Mouse (Mus musculus) forebrain, postnatal 0 days (tissue): ENCODE data around the gene Gna14. TPM values are rescaled to one million over a fixed set of nuclear protein-coding genes. Genes with fewer than 3 reads are reported as not detected.

ENCODE experiments used
- ATAC-seq: fragments of 200-750 bp; cut with Nextera tagmentation; 2 replicates; pipeline ENCODE4 v1.8.0; 2017; ENCODE audit warnings: mild to moderate bottlenecking, moderate library complexity
- DNase-seq: peaks from one replicate; pipeline ENCODE4 v3.0.0-alpha.2; 2015
- H3K27ac ChIP-seq: fragments of 300-500 bp; sonication (generic); 2 replicates; pipeline ENCODE4 v1.5.1; 2014; ENCODE audit warnings: low read depth, mild to moderate bottlenecking, antibody characterized with exemption, low read length, moderate library complexity, mixed read lengths
- H3K27me3 ChIP-seq: fragments of 300-500 bp; sonication (generic); 2 replicates; pipeline ENCODE4 v1.6.1; 2014; ENCODE audit warnings: mild to moderate bottlenecking, low read length, mixed read lengths; ENCODE audit not compliant: insufficient read depth
- H3K36me3 ChIP-seq: fragments of 300-500 bp; sonication (generic); 2 replicates; pipeline ENCODE4 v1.6.1; 2014; ENCODE audit warnings: mild to moderate bottlenecking, moderate library complexity; ENCODE audit not compliant: insufficient read depth
- H3K4me1 ChIP-seq: fragments of 300-500 bp; sonication (generic); 2 replicates; pipeline ENCODE4 v1.6.1; 2014; ENCODE audit warnings: antibody characterized with exemption; ENCODE audit not compliant: insufficient read depth
- H3K4me2 ChIP-seq: fragments of 300-500 bp; sonication (generic); 2 replicates; pipeline ENCODE4 v1.6.1; 2014; ENCODE audit warnings: low read depth, mild to moderate bottlenecking, moderate library complexity
- H3K4me3 ChIP-seq: fragments of 300-500 bp; sonication (generic); 2 replicates; pipeline ENCODE4 v1.5.1; 2014; ENCODE audit warnings: low read depth, low read length, mixed read lengths
- H3K9ac ChIP-seq: fragments of 300-500 bp; sonication (generic); 2 replicates; pipeline ENCODE4 v1.6.1; 2014; ENCODE audit warnings: mild to moderate bottlenecking
- H3K9me3 ChIP-seq: fragments of 300-500 bp; sonication (generic); 2 replicates; pipeline ENCODE4 v1.6.1; 2016; ENCODE audit warnings: low read length
- CTCF ChIP-seq: sonication (generic); IDR thresholded peaks from 2 replicates; pipeline ENCODE4 v1.5.1; 2016; ENCODE audit warnings: antibody characterized with exemption, control low read depth, low read depth
- WGBS: fragments of 180-500 bp; shearing (Covaris S2); extraction: QIAGEN DNeasy Blood & Tissue Kit; methylation state at CpG from one replicate; pipeline ENCODE4 v1.1.7; 2014; 5-methylcytosine and 5-hydroxymethylcytosine counted together
- polyA plus RNA-seq: library from polyadenylated mRNA; unstranded; fragments of >200 nt; fragmentation: Nextera tagmentation; extraction: Ambion mirVana; gene quantifications from 2 replicates; pipeline ENCODE4 v1.2.1, GENCODE M21; 2015
- total RNA-seq: library from RNA; depleted of rRNA; stranded (reverse); fragments of >200 nt; gene quantifications from 2 replicates; pipeline ENCODE4 v1.2.3, GENCODE M21; 2014

Gene Gna14
- total and polyA plus RNA-seq, 2 experiments from 2014 or later, result 0.56 to 0.62 TPM

DNA sequence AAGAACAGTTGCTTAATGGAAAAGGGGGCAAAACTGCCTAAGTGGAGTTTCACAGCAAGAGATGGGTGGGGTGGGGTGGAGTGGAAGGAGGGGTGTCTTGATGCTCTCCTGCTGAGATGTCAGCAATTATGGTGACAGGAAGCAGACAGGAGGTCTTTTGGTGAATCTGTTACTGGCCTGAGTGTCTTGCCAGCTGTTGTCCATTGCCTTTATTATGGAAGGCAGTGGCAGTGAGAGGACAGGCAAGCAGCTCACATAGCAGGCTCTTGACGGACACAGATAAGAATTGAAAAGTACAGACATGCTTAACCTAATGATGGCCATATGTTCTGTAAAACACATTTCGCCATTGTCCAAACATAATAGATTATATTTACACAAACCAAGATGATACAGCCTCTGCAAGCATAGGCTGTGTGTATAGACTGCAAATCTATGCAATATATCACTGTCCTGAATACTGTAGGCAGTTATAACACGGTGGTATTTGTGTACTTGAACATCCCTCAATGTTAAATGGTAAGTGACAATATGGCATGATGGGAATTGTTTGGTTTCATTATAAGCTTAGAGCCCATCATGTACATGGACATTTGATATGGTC is 92.8 kb downstream of the Gna14 start:
- Histone ChIP-seq H3K36me3 (no peaks in the 10 kb centered on the region), H3K9me3 (no peaks in the 10 kb centered on the region), H3K27me3 (no peaks in the 10 kb centered on the region), H3K27ac (no peak overlapping the region), H3K4me2 (no peak overlapping the region), H3K4me3 (no peak overlapping the region), H3K4me1 (no peaks in the 10 kb centered on the region), H3K9ac (no peak overlapping the region)
- no peak for DNase-seq
- no peak for TF ChIP-seq CTCF
- 87% methylated on average over 3 of the region's 3 CpGs for whole genome bisulfite sequencing
- no peak for ATAC-seq

DNA sequence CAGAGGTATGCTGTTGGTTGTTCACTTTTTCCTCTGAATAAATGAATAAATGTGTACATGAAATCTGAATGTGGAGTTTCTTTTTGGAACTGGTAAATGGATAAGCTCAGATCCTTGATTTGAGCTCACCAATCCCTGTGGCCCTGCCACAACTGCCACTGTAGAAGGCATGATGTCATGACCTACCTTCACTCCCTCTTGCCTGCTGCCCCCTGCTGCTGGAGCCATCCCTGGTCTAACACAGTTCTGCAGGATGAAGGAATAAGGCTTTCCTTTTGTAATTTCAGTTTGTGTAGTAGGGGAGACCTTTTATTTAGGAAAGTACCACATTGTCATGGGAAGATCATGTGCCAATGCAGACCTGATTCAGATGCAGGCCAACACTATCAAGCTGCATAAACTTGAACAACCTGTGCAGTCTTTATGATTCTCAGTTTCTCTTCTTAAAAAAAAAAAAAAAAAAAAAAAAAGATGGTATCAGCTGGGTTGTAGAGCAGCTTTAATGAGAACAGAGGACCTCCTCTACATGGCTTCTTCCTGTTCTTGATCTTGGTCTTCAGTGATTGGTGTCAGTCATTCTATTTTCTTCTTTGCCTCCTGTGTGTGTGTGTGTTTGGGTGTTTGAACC is 93.8 kb downstream of the Gna14 start:
- no peak overlapping the region for H3K4me2 ChIP-seq
- DNase-seq (no peak), ATAC-seq (no peak)
- H3K27me3 ChIP-seq, result no peaks in the 10 kb centered on the region
- H3K9ac ChIP-seq, result no peak overlapping the region
- no peak overlapping the region for H3K27ac ChIP-seq
- H3K4me1 ChIP-seq, result no peaks in the 10 kb centered on the region
- H3K36me3 ChIP-seq, result no peaks in the 10 kb centered on the region
- H3K4me3 ChIP-seq, result no peak overlapping the region
- H3K9me3 ChIP-seq, result no peaks in the 10 kb centered on the region
- TF ChIP-seq CTCF, result peak; percentile 36; the same call in 1 of the 2 replicates

DNA sequence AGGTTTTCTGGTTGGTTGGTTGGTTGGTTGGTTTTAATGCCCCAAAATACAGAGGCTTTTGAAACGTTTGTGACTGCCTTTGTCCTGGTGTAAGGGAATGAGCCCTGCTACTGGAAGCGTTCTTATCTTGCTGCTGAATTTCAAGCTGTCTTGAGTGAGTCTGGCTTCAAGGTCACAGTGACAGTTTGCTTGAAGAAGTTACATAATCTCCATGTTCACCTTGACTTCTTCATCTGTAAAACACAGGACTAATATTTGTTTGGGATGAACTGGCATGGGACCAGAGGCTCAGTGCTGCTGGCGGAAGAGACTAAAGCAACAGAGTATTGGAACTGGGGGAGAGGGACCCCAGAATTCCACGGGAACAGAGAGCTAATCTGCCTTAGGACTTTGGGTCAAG is 94.4 kb downstream of the Gna14 start:
- 71% methylated on average over 4 of the region's 4 CpGs for WGBS
- DNase-seq (no peak), ATAC-seq (no peak)
- Histone ChIP-seq H3K27ac (no peak overlapping the region), H3K4me1 (no peaks in the 10 kb centered on the region), H3K27me3 (no peaks in the 10 kb centered on the region), H3K9me3 (no peaks in the 10 kb centered on the region), H3K4me2 (no peak overlapping the region), H3K9ac (no peak overlapping the region), H3K36me3 (no peaks in the 10 kb centered on the region), H3K4me3 (no peak overlapping the region)
- TF ChIP-seq CTCF, result no peak

DNA sequence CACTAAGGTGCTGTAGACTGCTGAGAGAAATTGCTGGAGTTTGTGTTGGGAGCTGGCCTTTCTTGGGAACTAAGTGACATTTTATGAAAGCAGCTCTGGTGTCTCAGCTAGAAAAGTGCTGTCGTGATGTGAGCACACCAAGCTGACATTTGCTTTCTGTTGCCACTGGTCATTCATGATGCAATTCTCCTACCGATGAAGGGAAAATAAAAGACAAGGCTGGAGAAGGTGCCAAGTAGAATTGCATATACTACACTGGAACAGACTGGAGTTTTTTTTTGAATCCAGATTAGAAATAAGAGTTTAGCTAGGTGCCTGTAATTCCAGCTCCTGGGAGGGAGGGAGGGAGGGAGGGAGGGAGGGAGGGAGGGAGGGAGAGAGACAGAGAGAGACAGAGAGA is 98.7 kb downstream of the Gna14 start:
- H3K4me2 ChIP-seq, result no peak overlapping the region
- H3K9ac ChIP-seq, result no peak overlapping the region
- ATAC-seq (no peak), DNase-seq (no peak)
- H3K4me3 ChIP-seq, result no peak overlapping the region
- H3K27ac ChIP-seq, result no peak overlapping the region
- H3K36me3 ChIP-seq, result no peaks in the 10 kb centered on the region
- TF ChIP-seq CTCF, result no peak
- no peaks in the 10 kb centered on the region for H3K27me3 ChIP-seq
- WGBS, result 54% methylated on average over 2 of the region's 2 CpGs
- H3K9me3 ChIP-seq, result no peaks in the 10 kb centered on the region
- no peaks in the 10 kb centered on the region for H3K4me1 ChIP-seq

DNA sequence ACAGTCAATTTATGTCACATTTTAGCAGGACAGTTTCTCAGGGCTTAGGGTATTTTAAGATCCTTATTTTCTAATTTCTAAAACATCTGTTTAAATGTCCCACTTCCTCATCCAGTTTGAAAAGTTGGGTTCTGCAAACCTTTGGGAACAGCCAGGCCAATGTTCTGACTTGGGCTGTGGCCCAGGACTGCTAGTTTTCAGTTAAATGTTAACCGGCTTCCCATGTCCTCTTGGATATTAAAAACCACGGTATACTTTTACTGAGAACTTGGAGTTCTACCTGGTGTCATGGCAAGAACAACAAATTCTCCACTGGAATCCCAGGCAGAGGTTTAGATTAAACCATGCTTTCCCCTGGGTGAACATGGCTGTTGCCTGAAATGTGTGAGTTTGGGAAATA is 102.9 kb downstream of the Gna14 start:
- Histone ChIP-seq H3K4me1 (no peaks in the 10 kb centered on the region), H3K27ac (no peak overlapping the region), H3K4me2 (no peak overlapping the region), H3K27me3 (no peaks in the 10 kb centered on the region), H3K4me3 (no peak overlapping the region), H3K36me3 (no peaks in the 10 kb centered on the region), H3K9me3 (no peaks in the 10 kb centered on the region), H3K9ac (no peak overlapping the region)
- TF ChIP-seq CTCF, result no peak
- no peak for ATAC-seq
- WGBS, result 94% methylated on average over 2 of the region's 2 CpGs
- DNase-seq, result no peak

DNA sequence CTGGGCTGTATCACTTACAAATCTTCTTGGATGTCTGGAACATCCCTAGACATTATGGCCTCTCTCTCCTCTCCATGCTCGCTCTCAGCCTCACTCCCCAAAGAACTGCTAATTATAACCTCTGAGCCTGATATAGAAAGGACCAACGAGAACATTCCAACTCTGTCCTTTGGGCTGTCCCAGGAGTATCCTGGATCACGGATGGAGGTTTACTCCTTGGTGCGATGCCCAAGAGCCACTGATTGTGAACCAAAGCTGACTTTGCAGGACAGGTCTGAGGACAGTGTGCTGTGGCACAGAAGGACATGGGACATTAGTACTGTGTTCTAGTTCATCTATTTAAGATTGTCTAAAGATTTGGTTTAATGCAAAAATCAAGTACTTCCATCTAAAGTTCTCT is 108.1 kb downstream of the Gna14 start:
- DNase-seq (no peak), ATAC-seq (no peak)
- Histone ChIP-seq H3K4me3 (no peak overlapping the region), H3K9ac (no peak overlapping the region), H3K4me1 (no peaks in the 10 kb centered on the region), H3K27me3 (no peaks in the 10 kb centered on the region), H3K9me3 (no peaks in the 10 kb centered on the region), H3K27ac (no peak overlapping the region), H3K36me3 (no peaks in the 10 kb centered on the region), H3K4me2 (no peak overlapping the region)
- TF ChIP-seq CTCF, result no peak
- WGBS, result 89% methylated on average over 4 of the region's 4 CpGs

DNA sequence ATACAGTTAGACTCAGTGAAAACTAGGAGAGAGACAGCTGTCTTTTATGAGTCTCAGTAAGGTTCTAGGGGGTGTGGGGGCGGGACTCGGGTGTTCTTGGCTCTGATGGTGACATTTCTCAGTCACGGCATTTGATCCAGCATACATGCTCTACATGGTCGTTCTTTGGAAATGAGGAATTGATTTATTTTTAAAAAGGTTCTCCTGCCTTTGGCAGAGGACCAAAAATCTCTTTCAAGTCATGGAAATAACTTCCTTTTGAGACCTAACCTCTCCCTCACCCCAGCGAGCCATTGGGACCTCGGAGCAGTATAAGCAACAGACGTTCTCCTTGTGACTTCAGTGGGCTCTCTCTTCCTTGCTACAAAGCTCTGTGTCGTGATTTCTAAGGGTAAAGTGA is 121.4 kb downstream of the Gna14 start:
- no peaks in the 10 kb centered on the region for H3K27me3 ChIP-seq
- H3K4me3 ChIP-seq, result no peak overlapping the region
- DNase-seq (no peak), ATAC-seq (no peak)
- TF ChIP-seq CTCF, result no peak
- H3K4me1 ChIP-seq, result no peaks in the 10 kb centered on the region
- H3K27ac ChIP-seq, result no peak overlapping the region
- H3K9ac ChIP-seq, result no peak overlapping the region
- WGBS, result 61% methylated on average over 8 of the region's 8 CpGs
- H3K4me2 ChIP-seq, result no peak overlapping the region
- H3K36me3 ChIP-seq, result no peaks in the 10 kb centered on the region
- no peaks in the 10 kb centered on the region for H3K9me3 ChIP-seq
